Mouse (Mus musculus) embryonic facial prominence, embryonic 15.5 days (tissue): Measurements from ENCODE around the gene Kcnj3. TPM values are rescaled to one million over a fixed set of nuclear protein-coding genes. Genes with fewer than 3 reads are reported as not detected.
"Not testable (repeated sequence)": the region's sequence is repeated elsewhere in the genome, so short reads cannot be mapped to it uniquely, and the experiment has no call there.

ENCODE experiments used
- ATAC-seq: fragments of 200-750 bp; cut with Nextera tagmentation; 2 replicates; pipeline ENCODE4 v1.8.0; 2017; ENCODE audit warnings: low read depth, moderate TSS enrichment; ENCODE audit not compliant: insufficient number of reproducible peaks, low FRiP score, low TSS enrichment
- H3K27ac ChIP-seq: fragments of 300-500 bp; sonication (generic); replicated peaks from 2 replicates; pipeline ENCODE4 v1.5.1; 2015; ENCODE audit warnings: mild to moderate bottlenecking, inconsistent platforms
- H3K27me3 ChIP-seq: fragments of 300-500 bp; sonication (generic); 2 replicates; pipeline ENCODE4 v1.6.1; 2015; ENCODE audit warnings: inconsistent platforms
- H3K36me3 ChIP-seq: fragments of 300-500 bp; sonication (generic); 2 replicates; pipeline ENCODE4 v1.6.1; 2015; ENCODE audit warnings: mild to moderate bottlenecking, inconsistent platforms
- H3K4me1 ChIP-seq: fragments of 300-500 bp; sonication (generic); 2 replicates; pipeline ENCODE4 v1.6.1; 2015; ENCODE audit warnings: inconsistent platforms
- H3K4me2 ChIP-seq: fragments of 300-500 bp; sonication (generic); replicated peaks from 2 replicates; pipeline ENCODE4 v1.6.1; 2015; ENCODE audit warnings: mild to moderate bottlenecking, inconsistent platforms
- H3K4me3 ChIP-seq: fragments of 300-500 bp; sonication (generic); replicated peaks from 2 replicates; pipeline ENCODE4 v1.5.1; 2015; ENCODE audit warnings: mild to moderate bottlenecking, inconsistent platforms
- H3K9ac ChIP-seq: fragments of 300-500 bp; sonication (generic); 2 replicates; pipeline ENCODE4 v1.6.1; 2015; ENCODE audit warnings: inconsistent platforms
- H3K9me3 ChIP-seq: fragments of 300-500 bp; sonication (generic); replicated peaks from 2 replicates; pipeline ENCODE4 v1.6.1; 2016; ENCODE audit warnings: inconsistent platforms
- WGBS: fragments of 180-500 bp; shearing (Covaris S2); methylation state at CpG from one replicate; pipeline ENCODE4 v1.1.7; 2015; 5-methylcytosine and 5-hydroxymethylcytosine counted together
- polyA plus RNA-seq: library from polyadenylated mRNA; unstranded; fragments of >200 nt; fragmentation: Nextera tagmentation; extraction: Ambion mirVana; gene quantifications from 2 replicates; pipeline ENCODE4 v1.2.1, GENCODE M21; 2015

Gene Kcnj3
- polyA plus RNA-seq, 1 experiment from 2014 or later = 0.77 TPM

- Histone ChIP-seq H3K9me3 (no peaks in the 10 kb centered on the region), H3K27me3 (no peaks in the 10 kb centered on the region), H3K36me3 (no peaks in the 10 kb centered on the region), H3K4me3 (no peak overlapping the region), H3K9ac (no peak overlapping the region), H3K4me1 (no peaks in the 10 kb centered on the region), H3K4me2 (no peak overlapping the region), H3K27ac (no peak overlapping the region)
- no peak for ATAC-seq
- WGBS = 80% methylated on average over 1 of the region's 1 CpGs
Observed at GRCm38 (mm10) chr2:55450774-55451173, 15.0 kb downstream of the Kcnj3 start.

- no peaks in the 10 kb centered on the region for H3K9me3 ChIP-seq
- no peak for ATAC-seq
- no peak overlapping the region for H3K27ac ChIP-seq
- H3K9ac ChIP-seq = no peak overlapping the region
- 86% methylated on average over 2 of the region's 2 CpGs for WGBS
- H3K27me3 ChIP-seq = no peaks in the 10 kb centered on the region
- no peak overlapping the region for H3K4me2 ChIP-seq
- no peak overlapping the region for H3K4me3 ChIP-seq
- no peaks in the 10 kb centered on the region for H3K36me3 ChIP-seq
- no peaks in the 10 kb centered on the region for H3K4me1 ChIP-seq
Observed at GRCm38 (mm10) chr2:55459195-55459594, 23.4 kb downstream of the Kcnj3 start.

- Histone ChIP-seq H3K9ac (no peak overlapping the region), H3K4me2 (no peak overlapping the region), H3K4me3 (no peak overlapping the region), H3K4me1 (no peaks in the 10 kb centered on the region), H3K27ac (no peak overlapping the region), H3K27me3 (no peaks in the 10 kb centered on the region), H3K9me3 (no peaks in the 10 kb centered on the region), H3K36me3 (no peaks in the 10 kb centered on the region)
- WGBS = 58% methylated on average over 2 of the region's 2 CpGs
- ATAC-seq = no peak
Observed at GRCm38 (mm10) chr2:55469141-55469540, 33.4 kb downstream of the Kcnj3 start.

- Histone ChIP-seq H3K9me3 (no peaks in the 10 kb centered on the region), H3K9ac (no peak overlapping the region), H3K27me3 (no peaks in the 10 kb centered on the region), H3K4me1 (no peaks in the 10 kb centered on the region), H3K4me2 (no peak overlapping the region), H3K27ac (no peak overlapping the region), H3K4me3 (no peak overlapping the region), H3K36me3 (no peaks in the 10 kb centered on the region)
- WGBS = 92% methylated on average over 2 of the region's 2 CpGs
- ATAC-seq = no peak
Observed at GRCm38 (mm10) chr2:55470006-55470405, 34.2 kb downstream of the Kcnj3 start.

GRCm38 (mm10) chr2:55479511-55479910 lies 43.7 kb downstream of the Kcnj3 start:
- Histone ChIP-seq H3K27me3 (no peaks in the 10 kb centered on the region), H3K36me3 (no peaks in the 10 kb centered on the region), H3K4me2 (no peak overlapping the region), H3K27ac (no peak overlapping the region), H3K4me1 (no peaks in the 10 kb centered on the region), H3K9ac (no peak overlapping the region), H3K9me3 (no peaks in the 10 kb centered on the region), H3K4me3 (no peak overlapping the region)
- 70% methylated on average over 4 of the region's 4 CpGs for WGBS
- ATAC-seq = no peak

GRCm38 (mm10) chr2:55479933-55480601 lies 44.3 kb downstream of the Kcnj3 start:
- H3K36me3 ChIP-seq = no peaks in the 10 kb centered on the region
- H3K4me1 ChIP-seq = no peaks in the 10 kb centered on the region
- no peak overlapping the region for H3K4me3 ChIP-seq
- no peak overlapping the region for H3K27ac ChIP-seq
- H3K9ac ChIP-seq = no peak overlapping the region
- 39% methylated on average over 4 of the region's 4 CpGs for WGBS
- ATAC-seq = 0 out of 2 replicates have a peak, but pooled peaks have one; percentile 43
- H3K4me2 ChIP-seq = no peak overlapping the region
- no peaks in the 10 kb centered on the region for H3K27me3 ChIP-seq
- no peaks in the 10 kb centered on the region for H3K9me3 ChIP-seq

GRCm38 (mm10) chr2:55480602-55480965 lies 44.8 kb downstream of the Kcnj3 start:
- no peaks in the 10 kb centered on the region for H3K4me1 ChIP-seq
- no peak overlapping the region for H3K4me2 ChIP-seq
- H3K9me3 ChIP-seq = no peaks in the 10 kb centered on the region
- H3K4me3 ChIP-seq = no peak overlapping the region
- H3K36me3 ChIP-seq = no peaks in the 10 kb centered on the region
- H3K27ac ChIP-seq = no peak overlapping the region
- no peak for ATAC-seq
- H3K9ac ChIP-seq = no peak overlapping the region
- no peaks in the 10 kb centered on the region for H3K27me3 ChIP-seq

GRCm38 (mm10) chr2:55485500-55486129 lies 49.8 kb downstream of the Kcnj3 start:
- H3K36me3 ChIP-seq, H3K4me3 ChIP-seq, H3K4me2 ChIP-seq, ATAC-seq, H3K27me3 ChIP-seq, H3K4me1 ChIP-seq, H3K9me3 ChIP-seq, H3K27ac ChIP-seq, H3K9ac ChIP-seq: not testable (repeated sequence)
- 88% methylated on average over 7 of the region's 7 CpGs for WGBS

- no peak overlapping the region for H3K9ac ChIP-seq
- no peaks in the 10 kb centered on the region for H3K36me3 ChIP-seq
- H3K27ac ChIP-seq = no peak overlapping the region
- no peaks in the 10 kb centered on the region for H3K9me3 ChIP-seq
- H3K27me3 ChIP-seq = no peaks in the 10 kb centered on the region
- H3K4me2 ChIP-seq = no peak overlapping the region
- 42% methylated on average over 9 of the region's 9 CpGs for WGBS
- H3K4me1 ChIP-seq = 0 out of 2 replicates have a peak, but pooled peaks cover 4% of the 10 kb centered on the region
- ATAC-seq = no peak
- no peak overlapping the region for H3K4me3 ChIP-seq
Observed at GRCm38 (mm10) chr2:55503390-55504176, 67.8 kb downstream of the Kcnj3 start.

GRCm38 (mm10) chr2:55505712-55506111 lies 69.9 kb downstream of the Kcnj3 start:
- ATAC-seq = no peak
- 87% methylated on average over 1 of the region's 1 CpGs for WGBS
- no peaks in the 10 kb centered on the region for H3K27me3 ChIP-seq
- no peaks in the 10 kb centered on the region for H3K36me3 ChIP-seq
- H3K9me3 ChIP-seq = no peaks in the 10 kb centered on the region
- no peak overlapping the region for H3K4me3 ChIP-seq
- 0 out of 2 replicates have a peak, but pooled peaks cover 4% of the 10 kb centered on the region for H3K4me1 ChIP-seq
- H3K9ac ChIP-seq = no peak overlapping the region
- H3K4me2 ChIP-seq = no peak overlapping the region
- H3K27ac ChIP-seq = no peak overlapping the region

GRCm38 (mm10) chr2:55517297-55517696 lies 81.5 kb downstream of the Kcnj3 start:
- Histone ChIP-seq H3K9ac (no peak overlapping the region), H3K27ac (no peak overlapping the region), H3K27me3 (no peaks in the 10 kb centered on the region), H3K4me1 (no peaks in the 10 kb centered on the region), H3K9me3 (no peaks in the 10 kb centered on the region), H3K4me3 (no peak overlapping the region), H3K36me3 (no peaks in the 10 kb centered on the region), H3K4me2 (no peak overlapping the region)
- no peak for ATAC-seq
